Comparison of ENCODE assay signal across 7 mouse cellular contexts in genomic region chr2:73419730-73420129, GRCm38 (mm10).
"Had no signal": no experiment of that assay in that cellular context is flagged by ENCODE, and none has a peak within 500 bp of the region (broad histone marks: within the 10 kb centered on the region; RNA-seq: fewer than 3 reads in every experiment).

No protein-coding gene starts in this region.

- H3K9ac ChIP-seq: liver, embryonic 14.5 days; neural tube, embryonic 12.5 days had no signal

- H3K4me2 ChIP-seq: neural tube, embryonic 12.5 days had no signal

- H3K27me3 ChIP-seq: neural tube, embryonic 12.5 days had no signal

- DNase-seq: left cerebral cortex, postnatal 4 days; midbrain, embryonic 14.5 days; right cerebral cortex, postnatal 14 days; thymus, postnatal 36 days had no signal

- H3K36me3 ChIP-seq: midbrain, embryonic 10.5 days; neural tube, embryonic 12.5 days had no signal

- H3K4me1 ChIP-seq: neural tube, embryonic 12.5 days had no signal

- H3K4me3 ChIP-seq: midbrain, embryonic 10.5 days; neural tube, embryonic 12.5 days had no signal

- H3K9me3 ChIP-seq: midbrain, embryonic 10.5 days; neural tube, embryonic 12.5 days had no signal

- H3K27ac ChIP-seq: liver, embryonic 14.5 days; midbrain, embryonic 10.5 days; neural tube, embryonic 12.5 days had no signal
